In the genomic region with DNA sequence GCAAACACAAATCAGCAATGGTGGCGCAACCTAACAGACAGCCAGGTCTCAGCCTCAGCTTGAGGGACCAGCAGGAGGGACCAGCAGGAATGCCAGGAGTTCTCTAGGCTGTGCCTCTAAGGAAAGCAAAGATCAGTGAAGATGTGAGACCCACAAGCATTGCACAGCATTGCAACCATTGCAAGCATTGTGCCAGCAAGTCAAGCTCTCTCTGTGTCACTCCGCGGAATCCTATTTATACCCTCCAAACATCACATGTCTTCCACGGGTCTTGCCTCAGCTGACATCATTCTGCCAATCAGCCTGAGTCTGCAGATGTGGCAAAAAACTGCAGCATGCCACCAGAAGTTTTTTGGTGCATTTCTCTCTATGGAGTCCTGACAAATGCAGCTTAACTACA, we compare ENCODE assay signal across 35 mouse cellular contexts.
"Had no signal": no experiment of that assay in that cellular context is flagged by ENCODE, and none has a peak within 500 bp of the region (broad histone marks: within the 10 kb centered on the region; RNA-seq: fewer than 3 reads in every experiment).

No protein-coding gene starts in this region.

- H3K36me3 ChIP-seq: heart, embryonic 15.5 days; hindbrain, embryonic 10.5 days; hindbrain, embryonic 12.5 days; hindbrain, embryonic 13.5 days; hindbrain, embryonic 15.5 days; intestine, embryonic 15.5 days; kidney, embryonic 15.5 days had no signal

- ATAC-seq: hindbrain, embryonic 16.5 days; hindbrain, postnatal 0 days; inflammation-experienced regulatory T-cells, adult 6 months; intestine, embryonic 15.5 days; intestine, embryonic 16.5 days; intestine, postnatal 0 days had no signal

- H3K9ac ChIP-seq: heart, embryonic 12.5 days; heart, embryonic 13.5 days; heart, embryonic 15.5 days; hindbrain, embryonic 12.5 days; hindbrain, embryonic 13.5 days; hindbrain, embryonic 14.5 days; hindbrain, embryonic 15.5 days; intestine, embryonic 15.5 days; kidney, embryonic 15.5 days had no signal

- H3K9me3 ChIP-seq: heart, embryonic 10.5 days; heart, embryonic 12.5 days; heart, embryonic 13.5 days; heart, embryonic 15.5 days; hindbrain, embryonic 10.5 days; hindbrain, embryonic 12.5 days; hindbrain, embryonic 13.5 days; hindbrain, embryonic 15.5 days; intestine, embryonic 15.5 days; kidney, embryonic 15.5 days had no signal

- H3K4me3 ChIP-seq: heart, embryonic 10.5 days; heart, embryonic 12.5 days; heart, embryonic 13.5 days; heart, embryonic 15.5 days; hindbrain, embryonic 10.5 days; hindbrain, embryonic 12.5 days; hindbrain, embryonic 13.5 days; hindbrain, embryonic 15.5 days; intestine, embryonic 15.5 days; kidney, embryonic 15.5 days; layer of hippocampus, adult 2 months; left cerebral cortex, adult 2 months had no signal

- H3K27ac ChIP-seq: heart, embryonic 10.5 days; heart, embryonic 13.5 days; heart, embryonic 15.5 days; hindbrain, embryonic 10.5 days; hindbrain, embryonic 12.5 days; hindbrain, embryonic 13.5 days; hindbrain, embryonic 14.5 days; hindbrain, embryonic 15.5 days; hindbrain, postnatal 0 days; intestine, embryonic 15.5 days; kidney, embryonic 15.5 days; kidney, postnatal 0 days; layer of hippocampus, adult 2 months; left cerebral cortex, adult 2 months had no signal

- H3K4me2 ChIP-seq: heart, embryonic 11.5 days; heart, embryonic 12.5 days; heart, embryonic 13.5 days; heart, embryonic 15.5 days; hindbrain, embryonic 12.5 days; hindbrain, embryonic 13.5 days; hindbrain, embryonic 14.5 days; hindbrain, embryonic 15.5 days; intestine, embryonic 15.5 days; kidney, embryonic 15.5 days had no signal

- H3K27me3 ChIP-seq: heart, embryonic 12.5 days; heart, embryonic 13.5 days; heart, embryonic 15.5 days; hindbrain, embryonic 12.5 days; hindbrain, embryonic 13.5 days; hindbrain, embryonic 15.5 days; intestine, embryonic 15.5 days; kidney, embryonic 15.5 days had no signal

- DNase-seq: heart, postnatal 10 days; heart, postnatal 14 days; heart, postnatal 4 days; kidney, adult 11 months; kidney, adult 18-20 months; kidney, adult 2 months; kidney, adult 8-10 months; kidney, adult 9 months; kidney, postnatal 10 days; kidney, postnatal 14 days; kidney, postnatal 25 days; kidney, postnatal 36 days; kidney, postnatal 4 days; layer of hippocampus, adult 9-11 months; layer of hippocampus, postnatal 36 days had no signal
